Mouse (Mus musculus) heart, adult 2 months (tissue): ENCODE measurements at regions not wholly inside any gene's neighbourhood (a gene's known extent, or its start where the extent isn't known, plus 50 kb on each side); places are given as distances from the start of the nearest gene placed in this dataset.
A peak's percentile ranks its signal among the peaks of the same experiment; 100 is the strongest.

ENCODE experiments used
- DNase-seq, 2 experiments: peaks; one replicate each; pipeline ENCODE4 v3.0.0; 2021
- H3K27ac ChIP-seq: fragments of 200-600 bp; 2 replicates; pipeline ENCODE4 v1.8.1; 2022
- H3K27me3 ChIP-seq: fragments of 200-500 bp; 2 replicates; pipeline ENCODE4 v1.6.1; 2012; ENCODE audit warnings: mild to moderate bottlenecking, low read length, inconsistent platforms, mixed read lengths; ENCODE audit not compliant: control insufficient read depth, insufficient read depth
- H3K36me3 ChIP-seq: fragments of 200-500 bp; 2 replicates; pipeline ENCODE4 v1.6.1; 2012; ENCODE audit warnings: low read length, inconsistent platforms; ENCODE audit not compliant: control insufficient read depth, insufficient read depth
- H3K4me1 ChIP-seq: fragments of 200-500 bp; 2 replicates; pipeline ENCODE4 v1.6.1; 2011; ENCODE audit warnings: low read length; ENCODE audit not compliant: control insufficient read depth, insufficient read depth
- H3K4me3 ChIP-seq: fragments of 200-600 bp; 2 replicates; pipeline ENCODE4 v1.8.1; 2022
- H3K79me2 ChIP-seq: fragments of 200-500 bp; replicated peaks from 2 replicates; pipeline ENCODE4 v1.6.1; 2012; ENCODE audit warnings: mild to moderate bottlenecking, inconsistent platforms, low read length, moderate library complexity, mixed read lengths; ENCODE audit not compliant: control insufficient read depth, insufficient read depth
- H3K9ac ChIP-seq: fragments of 200-500 bp; 2 replicates; pipeline ENCODE4 v1.6.1; 2012; ENCODE audit warnings: low read depth, mild to moderate bottlenecking, control low read depth, inconsistent platforms, low read length, mixed read lengths
- CTCF ChIP-seq: fragments of 200-600 bp; IDR thresholded peaks from 2 replicates; pipeline ENCODE4 v1.8.1; 2022; ENCODE audit warnings: antibody characterized with exemption, mild to moderate bottlenecking, moderate library complexity
- EP300 ChIP-seq: fragments of 200-500 bp; IDR thresholded peaks from 2 replicates; pipeline ENCODE4 v1.6.1; 2011; ENCODE audit warnings: low read depth, low read length, control low read depth; ENCODE audit not compliant: insufficient read depth
- POLR2A ChIP-seq: fragments of 200-500 bp; IDR thresholded peaks from 2 replicates; pipeline ENCODE4 v1.6.1; 2011; ENCODE audit warnings: mild to moderate bottlenecking, low read depth, low read length, control low read depth; ENCODE audit not compliant: insufficient read depth
- WGBS: fragments of 180-500 bp; shearing (Covaris S2); methylation state at CpG from one replicate; pipeline ENCODE4 v1.1.7; 2018; 5-methylcytosine and 5-hydroxymethylcytosine counted together
- intact Hi-C: fragments of 180-260 bp; cut with DNase I; formaldehyde crosslinking; loops from one replicate; pipeline ENCODE4 v1.15.1; 2025

DNA sequence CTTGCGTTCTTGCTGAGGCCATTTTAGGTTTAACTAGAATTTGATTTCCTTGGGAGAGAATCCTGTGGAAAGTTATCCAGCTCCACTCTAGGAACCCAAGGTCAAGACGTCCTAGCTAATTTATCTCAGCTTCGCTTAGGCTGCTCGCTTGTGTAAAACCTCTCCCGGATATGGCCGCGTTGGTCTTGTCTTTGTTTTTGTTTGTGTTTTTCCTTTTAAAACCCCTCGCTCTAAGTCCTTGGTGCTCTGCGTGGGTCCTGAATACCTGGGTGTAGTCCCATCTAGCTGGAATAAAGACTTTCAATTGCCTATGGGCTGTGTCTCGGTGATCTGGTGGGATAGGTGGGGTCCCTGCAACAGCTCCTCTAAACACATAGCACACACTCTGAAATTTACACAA, 144.2 kb downstream of the Ndfip2 start:
- Histone ChIP-seq H3K79me2 (no peaks in the 10 kb centered on the region), H3K9ac (no peak overlapping the region), H3K4me1 (no peaks in the 10 kb centered on the region), H3K27ac (no peak overlapping the region), H3K27me3 (no peaks in the 10 kb centered on the region), H3K4me3 (no peak overlapping the region), H3K36me3 (peaks cover 3% of the 10 kb centered on the region; the same call in 1 of the 2 replicates)
- TF ChIP-seq EP300 (no peak), CTCF (no peak), POLR2A (no peak)
- 97% methylated on average over 10 of the region's 10 CpGs for WGBS
- intact Hi-C loops = loop anchor here (5.0 kb wide), 2 partner anchors 40 to 330 kb away; no protein-coding TSS in a partner anchor
- no peak for DNase-seq

DNA sequence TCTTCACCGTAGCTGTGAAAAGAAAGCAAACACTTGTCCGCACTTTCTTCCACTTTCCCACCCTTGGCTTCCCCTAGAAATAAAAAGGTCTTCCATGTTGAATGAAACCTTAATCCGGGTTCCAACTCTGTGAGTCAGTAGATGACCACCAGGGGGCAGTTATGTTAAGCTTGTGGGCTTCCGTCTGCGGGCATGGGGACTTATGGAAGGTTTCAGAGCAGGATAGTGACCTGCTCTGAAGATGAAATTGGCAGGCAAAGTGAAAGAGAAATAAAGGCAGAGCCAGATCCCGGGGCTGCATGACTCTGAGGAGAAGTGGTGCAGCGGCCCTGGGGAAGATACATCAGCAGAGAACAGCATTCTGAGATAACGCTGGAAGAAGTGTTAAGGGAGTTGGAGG, 139.1 kb downstream of the Ndfip2 start:
- no peak overlapping the region; the same call in 1 of the 2 replicates for H3K9ac ChIP-seq
- DNase-seq = peak; percentile 65 to 69
- no peaks in the 10 kb centered on the region for H3K79me2 ChIP-seq
- WGBS = 19% methylated on average over 8 of the region's 8 CpGs
- intact Hi-C loops = loop anchor here (1.0 to 10.0 kb wide), 6 partner anchors 83 to 527 kb away; no protein-coding TSS in a partner anchor
- H3K36me3 ChIP-seq = no peaks in the 10 kb centered on the region
- H3K4me3 ChIP-seq = no peak overlapping the region
- TF ChIP-seq POLR2A (no peak), EP300 (peak; percentile 54; the same call in 1 of the 2 replicates), CTCF (peak; percentile 92)
- H3K27ac ChIP-seq = no peak overlapping the region
- H3K27me3 ChIP-seq = no peaks in the 10 kb centered on the region
- H3K4me1 ChIP-seq = no peaks in the 10 kb centered on the region

DNA sequence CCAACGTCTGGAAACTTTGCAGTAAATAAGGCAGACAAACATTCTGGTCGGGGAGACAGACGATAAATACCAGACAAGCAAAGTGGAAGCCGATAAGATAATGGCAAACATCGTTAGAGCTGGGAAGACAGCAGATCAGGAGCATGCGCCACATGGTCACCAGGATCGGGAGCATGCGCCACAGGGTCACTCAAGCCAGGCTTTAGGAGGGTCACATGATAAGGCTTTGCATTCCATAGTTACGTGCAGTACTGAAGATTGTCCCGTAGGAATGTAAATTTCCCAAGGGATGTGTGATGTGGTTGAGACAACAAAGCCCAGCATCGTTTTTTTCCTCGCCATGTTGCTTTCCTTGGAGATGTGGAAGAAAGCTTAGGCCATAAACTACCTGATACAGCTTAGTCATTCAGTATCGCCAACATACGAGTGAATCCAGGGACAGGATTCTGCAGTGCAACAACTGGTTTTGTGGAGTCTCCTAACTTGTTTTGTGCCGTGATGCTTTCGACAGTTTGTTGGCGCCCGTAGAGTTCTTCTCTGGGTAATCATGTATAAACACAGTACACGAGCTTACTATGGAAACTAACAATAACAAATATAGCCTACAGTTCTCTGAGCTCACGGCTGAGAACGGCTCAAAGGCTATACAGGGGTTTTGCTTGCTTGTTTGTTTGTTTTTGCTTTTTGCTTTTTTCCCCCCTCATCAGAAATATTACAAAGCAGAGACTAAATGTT, 133.9 kb downstream of the Ndfip2 start:
- Histone ChIP-seq H3K4me3 (no peak overlapping the region), H3K27me3 (no peaks in the 10 kb centered on the region), H3K27ac (no peak overlapping the region), H3K36me3 (no peaks in the 10 kb centered on the region), H3K79me2 (no peaks in the 10 kb centered on the region), H3K4me1 (no peaks in the 10 kb centered on the region), H3K9ac (no peak overlapping the region)
- intact Hi-C loops = loop anchor here (10.0 kb wide), 3 partner anchors 77 to 273 kb away; no protein-coding TSS in a partner anchor
- no peak for DNase-seq
- TF ChIP-seq POLR2A = no peak
- no peak for TF ChIP-seq CTCF
- no peak for TF ChIP-seq EP300
- 45% methylated on average over 21 of the region's 21 CpGs for WGBS

DNA sequence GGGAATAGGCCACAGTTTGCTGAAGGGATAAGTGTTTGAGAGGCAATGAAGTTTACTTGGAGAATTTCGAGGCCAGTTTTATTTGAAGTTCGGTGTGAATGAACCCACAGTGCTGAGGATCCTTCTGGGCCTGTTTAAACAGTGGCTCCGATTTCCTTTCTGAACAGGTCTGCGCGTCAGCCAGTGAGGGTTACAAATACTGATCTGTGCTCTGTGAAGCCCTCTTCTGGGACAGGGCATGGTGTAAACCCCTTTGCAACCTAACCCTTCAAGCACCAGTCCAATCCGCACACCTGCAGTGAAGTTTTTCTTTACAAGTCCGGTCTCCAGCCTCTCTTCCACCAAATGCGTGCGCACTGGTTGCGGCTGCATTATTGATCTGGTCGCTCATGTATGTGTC, 133.1 kb downstream of the Ndfip2 start:
- WGBS = 82% methylated on average over 11 of the region's 11 CpGs

DNA sequence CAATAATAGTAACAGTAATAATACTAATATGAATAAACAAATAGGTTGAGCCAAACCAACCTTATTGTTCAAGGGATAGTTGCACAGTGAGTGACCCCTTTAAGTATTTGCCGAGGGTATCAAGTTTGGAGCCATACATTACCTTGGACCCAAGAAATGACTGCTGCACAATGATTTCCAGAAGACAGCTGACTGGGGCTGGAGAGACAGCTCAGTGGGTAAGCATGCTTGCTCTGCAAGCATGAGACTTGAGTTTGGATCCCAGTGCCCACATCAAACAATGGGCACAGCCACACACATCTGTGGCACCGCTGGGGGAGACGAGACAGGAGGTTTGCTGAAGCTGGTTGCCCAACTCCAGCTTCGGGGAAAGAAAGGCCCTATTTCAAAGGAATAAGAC, 126.7 kb downstream of the Ndfip2 start:
- Histone ChIP-seq H3K4me3 (no peak overlapping the region), H3K27me3 (no peaks in the 10 kb centered on the region), H3K36me3 (no peaks in the 10 kb centered on the region), H3K9ac (no peak overlapping the region), H3K4me1 (no peaks in the 10 kb centered on the region), H3K79me2 (no peaks in the 10 kb centered on the region), H3K27ac (no peak overlapping the region)
- DNase-seq = no peak
- 95% methylated on average over 4 of the region's 4 CpGs for WGBS
- intact Hi-C loops = no loop called here
- TF ChIP-seq POLR2A (no peak), EP300 (no peak), CTCF (no peak)

More for the DNA sequence above, 133.1 kb downstream of the Ndfip2 start:
- Histone ChIP-seq H3K4me1 (no peaks in the 10 kb centered on the region), H3K27me3 (no peaks in the 10 kb centered on the region), H3K79me2 (no peaks in the 10 kb centered on the region), H3K27ac (no peak overlapping the region), H3K4me3 (no peak overlapping the region), H3K9ac (no peak overlapping the region), H3K36me3 (no peaks in the 10 kb centered on the region)
- intact Hi-C loops = loop anchor here (10.0 kb wide), 3 partner anchors 77 to 273 kb away; no protein-coding TSS in a partner anchor
- TF ChIP-seq CTCF (no peak), EP300 (no peak), POLR2A (no peak)
- no peak for DNase-seq

DNA sequence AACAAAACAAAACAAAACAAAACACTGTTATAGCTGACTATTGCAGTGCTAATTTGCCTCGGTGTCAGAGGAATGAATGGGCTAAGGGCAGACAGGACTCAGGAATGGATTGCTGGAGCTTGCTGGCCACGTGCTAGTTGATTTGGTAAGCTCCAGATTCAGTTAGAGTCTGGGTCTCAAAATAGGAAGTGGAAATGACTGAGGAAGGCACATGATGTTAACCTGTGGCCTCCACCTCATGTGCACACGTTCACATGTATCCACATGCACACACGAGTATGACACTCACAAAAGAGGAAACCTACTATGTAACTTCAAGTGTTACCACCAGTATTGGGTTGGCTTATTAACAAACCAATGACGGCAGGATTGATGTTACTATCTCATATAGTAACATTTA, 125.0 kb downstream of the Ndfip2 start:
- H3K36me3 ChIP-seq = no peaks in the 10 kb centered on the region; the same call in 1 of the 2 replicates
- 62% methylated on average over 5 of the region's 5 CpGs for WGBS
- intact Hi-C loops = no loop called here
- no peak for TF ChIP-seq CTCF
- TF ChIP-seq POLR2A = no peak
- no peak for TF ChIP-seq EP300
- DNase-seq = no peak
- no peaks in the 10 kb centered on the region for H3K27me3 ChIP-seq
- H3K9ac ChIP-seq = no peak overlapping the region
- H3K4me1 ChIP-seq = no peaks in the 10 kb centered on the region; the same call in none of the 2 replicates
- no peak overlapping the region for H3K4me3 ChIP-seq
- no peak overlapping the region for H3K27ac ChIP-seq
- no peaks in the 10 kb centered on the region for H3K79me2 ChIP-seq
